Mouse (Mus musculus): ENCODE results near the gene Dxo. TPM values are rescaled to one million over a fixed set of nuclear protein-coding genes. Genes with fewer than 3 reads are reported as not detected.

Dxo gene
- polyA plus RNA-seq, 1 experiment from 2014 or later, result 70.2 TPM

DNA sequence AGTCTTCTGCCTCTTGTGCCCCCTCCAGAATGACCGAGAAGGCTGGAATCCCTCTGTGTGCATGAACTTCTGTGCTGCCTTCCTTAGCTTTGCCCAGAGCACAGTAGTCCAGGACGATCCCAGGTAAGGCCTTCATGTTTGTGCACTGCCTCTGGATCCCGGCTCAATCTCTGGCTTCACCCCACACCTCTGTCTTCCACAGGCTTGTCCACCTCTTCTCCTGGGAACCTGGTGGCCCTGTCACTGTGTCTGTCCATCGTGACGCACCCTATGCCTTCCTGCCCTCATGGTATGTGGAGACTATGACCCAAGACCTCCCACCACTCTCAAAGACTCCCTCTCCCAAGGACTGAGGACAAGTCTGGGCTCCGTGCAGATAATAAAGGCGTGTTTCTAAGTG, 2.0 kb downstream of the Dxo start:
- WGBS, result 91% methylated on average over 7 of the region's 7 CpGs
- Histone ChIP-seq H3K4me3 (no peak overlapping the region), H3K27me3 (no peaks in the 10 kb centered on the region), H3K9ac (peak overlapping the region; percentile 32; the same call in 1 of the 2 replicates), H3K4me1 (peaks cover 27% of the 10 kb centered on the region), H3K9me3 (replicated peaks) (no peaks in the 10 kb centered on the region), H3K36me3 (peaks cover 56% of the 10 kb centered on the region), H3K27ac (no peak overlapping the region), H3K4me2 (replicated peaks) (no peak overlapping the region; the same call in 1 of the 2 replicates)
- no peak for ATAC-seq (ENCODE audit: low FRiP score)

DNA sequence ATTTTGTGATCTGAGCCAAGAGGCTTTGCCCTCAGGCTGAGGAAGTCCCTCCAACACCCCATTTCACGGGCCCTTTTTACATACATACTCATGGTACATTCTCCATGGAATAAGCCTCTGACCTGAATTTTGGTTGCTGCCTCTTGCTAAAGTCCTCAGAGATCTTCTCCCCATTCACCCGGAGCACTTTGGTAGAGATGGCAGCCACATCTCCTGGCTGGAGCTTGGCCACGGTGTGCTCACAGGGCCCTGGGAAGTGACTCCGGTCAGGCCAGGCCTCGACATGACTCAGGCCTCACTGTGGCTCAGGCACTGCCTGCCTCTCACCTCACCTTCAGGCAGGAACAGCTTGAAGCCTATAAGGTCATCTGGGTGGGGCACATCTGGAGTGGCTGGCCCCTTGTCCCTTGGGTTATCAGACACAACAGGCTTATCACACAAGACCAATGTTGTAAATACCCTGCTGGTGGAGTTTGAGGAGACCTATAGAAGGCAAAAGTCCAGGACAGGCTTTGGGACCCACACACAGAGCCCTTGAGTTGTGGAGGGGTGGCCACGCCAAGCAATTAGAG, 4.0 kb downstream of the Dxo start:
- 82% methylated on average over 6 of the region's 6 CpGs for WGBS
- Histone ChIP-seq H3K27me3 (no peaks in the 10 kb centered on the region), H3K4me1 (peaks cover 21% of the 10 kb centered on the region), H3K4me2 (replicated peaks) (no peak overlapping the region), H3K9me3 (replicated peaks) (no peaks in the 10 kb centered on the region), H3K27ac (no peak overlapping the region), H3K9ac (no peak overlapping the region), H3K4me3 (no peak overlapping the region), H3K36me3 (peaks cover 75% of the 10 kb centered on the region)
- no peak for ATAC-seq (ENCODE audit: low FRiP score)

DNA sequence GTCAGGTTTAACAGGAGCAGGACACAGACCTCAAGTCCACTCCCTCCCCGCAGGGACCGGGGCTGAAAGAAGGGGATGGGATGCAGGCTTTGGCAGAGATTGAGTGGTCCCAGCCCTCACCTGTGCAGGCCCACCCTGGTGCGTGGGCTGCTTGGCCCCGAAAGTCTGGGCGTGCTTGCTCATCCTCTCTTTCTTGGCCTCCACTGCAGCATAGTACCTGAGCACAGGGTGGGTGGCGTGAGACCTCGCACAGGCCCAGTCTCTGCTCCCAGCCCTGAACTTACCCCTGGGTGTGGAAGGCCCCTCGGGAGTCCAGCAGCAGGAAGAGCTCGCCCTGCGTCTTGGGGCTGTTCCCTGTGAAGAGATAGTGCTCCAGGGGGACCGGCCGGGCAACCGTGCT, 8.1 kb downstream of the Dxo start:
- Histone ChIP-seq H3K9me3 (replicated peaks) (no peaks in the 10 kb centered on the region), H3K4me1 (peaks cover 9% of the 10 kb centered on the region), H3K27me3 (no peaks in the 10 kb centered on the region), H3K9ac (no peak overlapping the region), H3K4me3 (no peak overlapping the region), H3K4me2 (replicated peaks) (no peak overlapping the region), H3K36me3 (peaks cover 83% of the 10 kb centered on the region), H3K27ac (no peak overlapping the region)
- 92% methylated on average over 13 of the region's 13 CpGs for WGBS
- no peak for ATAC-seq (ENCODE audit: low FRiP score)

DNA sequence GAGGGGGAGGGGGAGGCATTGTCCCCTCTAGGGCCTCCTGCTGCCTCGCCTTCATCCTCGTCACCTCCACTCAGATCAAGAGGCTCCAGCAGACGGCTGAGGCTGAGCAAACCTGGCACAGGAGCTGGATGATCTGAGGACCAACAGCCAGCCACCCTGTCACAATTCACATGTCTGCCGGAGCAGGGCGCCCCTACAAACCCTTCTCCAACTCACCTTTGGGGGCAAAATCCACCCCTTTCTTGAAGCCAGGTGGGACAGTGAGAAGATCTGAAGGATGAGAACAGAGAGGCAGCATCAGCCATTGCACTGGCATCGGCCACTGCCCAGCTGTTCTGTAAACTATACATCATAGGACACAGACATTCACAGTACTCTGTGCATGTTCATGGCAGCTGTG, 10.4 kb downstream of the Dxo start:
- Histone ChIP-seq H3K36me3 (peaks cover 62% of the 10 kb centered on the region), H3K4me3 (no peak overlapping the region), H3K4me1 (peaks cover 20% of the 10 kb centered on the region), H3K27me3 (no peaks in the 10 kb centered on the region), H3K27ac (no peak overlapping the region), H3K4me2 (replicated peaks) (no peak overlapping the region), H3K9me3 (replicated peaks) (no peaks in the 10 kb centered on the region), H3K9ac (no peak overlapping the region)
- ATAC-seq (ENCODE audit: low FRiP score), result no peak
- 87% methylated on average over 6 of the region's 6 CpGs for WGBS

DNA sequence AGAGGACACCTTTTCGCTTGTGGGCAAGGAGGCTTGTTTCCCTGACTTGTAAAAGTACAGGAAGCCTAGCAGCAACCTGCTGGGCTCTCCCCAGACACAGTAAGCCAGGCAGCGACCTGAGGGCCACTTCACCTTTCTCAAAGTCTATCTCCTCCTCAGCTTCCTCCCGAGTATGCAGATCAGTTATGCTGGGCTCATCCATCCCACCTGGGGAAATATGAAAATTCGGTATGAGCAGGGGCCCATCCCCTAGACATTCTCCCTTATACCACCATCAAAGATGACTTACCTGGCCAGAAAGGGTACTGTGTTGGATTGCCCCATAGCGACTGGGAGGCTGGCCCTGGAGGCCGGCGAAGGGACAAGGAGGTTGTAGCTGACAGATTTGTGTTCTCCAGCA, 10.8 kb downstream of the Dxo start:
- Histone ChIP-seq H3K4me2 (replicated peaks) (no peak overlapping the region), H3K27ac (no peak overlapping the region), H3K36me3 (peaks cover 62% of the 10 kb centered on the region), H3K4me1 (peaks cover 20% of the 10 kb centered on the region), H3K27me3 (no peaks in the 10 kb centered on the region), H3K4me3 (no peak overlapping the region), H3K9me3 (replicated peaks) (no peaks in the 10 kb centered on the region), H3K9ac (no peak overlapping the region)
- WGBS, result 92% methylated on average over 7 of the region's 7 CpGs
- ATAC-seq (ENCODE audit: low FRiP score), result no peak

DNA sequence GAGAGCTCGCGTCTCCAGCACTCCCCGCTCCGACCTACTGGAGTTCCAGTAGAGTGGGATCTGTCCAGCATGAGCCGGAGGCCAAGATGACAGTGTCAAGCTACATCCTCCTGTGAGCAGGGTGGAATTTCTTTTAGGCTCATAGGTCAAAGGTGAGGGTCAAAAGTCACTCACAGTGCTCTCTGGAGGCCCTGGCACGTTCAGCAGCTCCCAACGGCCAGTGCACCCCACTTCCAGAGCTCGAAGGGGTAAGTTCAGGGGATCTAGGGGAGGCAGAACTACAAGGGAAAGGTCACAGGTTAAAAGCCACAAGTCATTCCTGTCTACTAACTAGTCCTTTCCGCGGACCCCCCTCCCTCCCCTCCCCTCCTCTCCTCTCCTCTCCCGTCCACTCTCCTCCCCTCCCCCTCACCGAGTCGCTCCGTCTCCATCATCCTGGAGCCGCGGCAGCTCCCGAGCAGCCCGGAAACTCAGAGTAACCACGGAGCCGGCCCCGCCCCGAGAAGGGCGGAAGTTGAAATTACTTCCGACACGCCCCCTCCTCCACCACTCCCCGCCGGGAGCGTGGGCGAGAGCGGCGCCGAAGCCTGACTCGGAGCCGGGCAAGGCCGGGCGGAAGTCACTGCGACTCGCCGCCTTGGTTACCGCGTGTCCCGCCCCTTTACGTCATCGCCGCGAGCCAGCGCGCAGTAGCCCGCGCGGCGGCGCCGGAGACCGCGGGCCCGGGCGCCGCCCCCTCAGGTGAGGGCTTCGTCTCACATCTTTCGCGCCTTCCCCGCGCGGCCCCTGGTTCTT, 13.1 kb downstream of the Dxo start, which contains the start of the genes Skiv2l and Nelfe:
TSS of gene Skiv2l (minus strand) at position 489 of the 795 bp plus-strand sequence.
TSS of gene Nelfe (plus strand) at position 670 of the 795 bp plus-strand sequence.
- peaks cover 20% of the 10 kb centered on the region for H3K4me1 ChIP-seq
- H3K4me3 ChIP-seq, result peak within 1 kb of the TSS; percentile 71
- H3K9ac ChIP-seq, result peak within 1 kb of the TSS; percentile 80
- H3K27me3 ChIP-seq, result no peaks in the 10 kb centered on the region
- H3K27ac ChIP-seq, result no peak within 1 kb of the TSS; the same call in 1 of the 2 replicates
- peak; percentile 96 for ATAC-seq (ENCODE audit: low FRiP score)
- no peaks in the 10 kb centered on the region for H3K9me3 ChIP-seq (replicated peaks)
- H3K36me3 ChIP-seq, result peaks cover 62% of the 10 kb centered on the region
- peak within 1 kb of the TSS; percentile 94 for H3K4me2 ChIP-seq (replicated peaks)
- WGBS, result under 1% methylated on average over 64 of the region's 65 CpGs

DNA sequence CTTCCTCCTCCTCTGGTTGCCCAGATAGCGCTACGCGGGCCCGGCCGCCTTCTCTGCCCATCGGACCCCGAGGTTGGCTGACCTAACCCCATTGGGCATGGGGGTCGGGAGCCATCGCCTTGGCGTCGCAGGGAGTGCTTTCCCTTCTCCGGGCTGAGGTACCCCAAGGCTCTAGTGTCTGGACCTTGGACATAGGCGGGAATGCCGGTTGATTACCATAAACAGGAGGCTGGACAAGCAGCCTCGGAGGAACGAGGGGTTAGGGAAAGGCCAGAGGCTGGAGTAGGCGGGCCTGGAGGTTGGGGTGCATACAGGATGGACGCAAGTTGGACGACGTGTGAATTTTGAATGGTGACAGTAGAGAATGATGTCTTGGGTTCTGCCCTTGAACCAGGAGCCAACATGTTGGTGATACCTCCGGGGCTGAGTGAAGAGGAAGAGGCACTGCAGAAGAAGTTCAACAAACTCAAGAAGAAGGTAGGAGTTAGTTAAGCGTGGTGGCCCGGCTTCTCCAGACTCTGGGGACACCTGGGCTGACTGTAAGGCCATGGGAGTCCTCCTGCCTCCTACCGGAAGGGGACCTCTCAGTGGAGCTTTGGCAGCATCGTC, 13.8 kb downstream of the Dxo start:
- Histone ChIP-seq H3K9me3 (replicated peaks) (no peaks in the 10 kb centered on the region), H3K4me3 (peak overlapping the region; percentile 71), H3K9ac (peak overlapping the region; percentile 80), H3K4me1 (peaks cover 20% of the 10 kb centered on the region), H3K36me3 (peaks cover 62% of the 10 kb centered on the region), H3K27me3 (no peaks in the 10 kb centered on the region), H3K4me2 (replicated peaks) (peak overlapping the region; percentile 94), H3K27ac (no peak overlapping the region; the same call in 1 of the 2 replicates)
- ATAC-seq (ENCODE audit: low FRiP score), result no peak
- under 1% methylated on average over 25 of the region's 25 CpGs for WGBS

DNA sequence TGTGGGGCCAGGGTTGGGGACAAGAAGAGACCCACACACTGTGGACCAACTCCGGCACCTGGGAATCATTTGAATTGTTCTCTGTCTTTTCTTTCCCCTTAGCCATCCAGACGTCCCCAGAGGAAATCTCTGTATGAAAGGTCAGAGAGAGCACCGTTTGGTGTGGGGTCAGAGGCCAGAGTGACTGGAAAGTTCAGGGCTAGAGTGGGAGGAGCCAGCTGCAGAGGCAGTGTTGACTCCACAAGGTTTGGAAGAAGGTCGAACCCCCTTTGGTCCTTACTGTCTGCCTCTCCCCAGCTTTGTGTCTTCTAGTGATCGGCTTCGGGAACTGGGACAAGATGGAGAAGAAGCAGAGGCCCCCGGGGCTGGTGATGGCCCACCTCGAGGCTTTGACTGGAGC, 16.7 kb downstream of the Dxo start:
- no peak overlapping the region for H3K27ac ChIP-seq
- no peak overlapping the region for H3K4me3 ChIP-seq
- H3K27me3 ChIP-seq, result no peaks in the 10 kb centered on the region
- no peak overlapping the region for H3K4me2 ChIP-seq (replicated peaks)
- H3K36me3 ChIP-seq, result peaks cover 49% of the 10 kb centered on the region
- ATAC-seq (ENCODE audit: low FRiP score), result no peak
- no peaks in the 10 kb centered on the region for H3K9me3 ChIP-seq (replicated peaks)
- WGBS, result 72% methylated on average over 8 of the region's 8 CpGs
- peaks cover 20% of the 10 kb centered on the region for H3K4me1 ChIP-seq
- H3K9ac ChIP-seq, result no peak overlapping the region

DNA sequence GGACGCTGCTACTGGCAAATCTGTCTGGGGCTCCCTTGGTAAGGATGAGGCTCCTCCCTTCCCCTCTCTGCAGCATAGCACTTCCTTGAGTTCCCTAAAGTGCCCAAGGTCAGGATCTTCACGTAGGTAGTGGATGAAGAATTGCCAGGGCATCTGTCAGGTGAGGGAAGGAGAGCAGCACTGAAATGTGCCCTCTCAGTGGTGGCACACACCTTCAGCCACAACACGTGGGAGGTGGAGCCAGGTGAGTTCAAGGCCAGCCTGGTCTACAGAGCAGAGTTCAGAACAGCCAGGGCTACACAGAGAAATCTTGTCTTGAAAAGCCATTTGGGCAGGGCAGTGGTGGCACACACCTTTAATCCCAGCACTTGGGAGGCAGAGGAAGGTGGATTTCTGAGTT, 17.9 kb downstream of the Dxo start:
- no peak overlapping the region for H3K27ac ChIP-seq
- no peak overlapping the region for H3K4me3 ChIP-seq
- ATAC-seq (ENCODE audit: low FRiP score), result no peak
- H3K4me2 ChIP-seq (replicated peaks), result no peak overlapping the region
- 85% methylated on average over 3 of the region's 3 CpGs for WGBS
- no peak overlapping the region for H3K9ac ChIP-seq
- no peaks in the 10 kb centered on the region for H3K9me3 ChIP-seq (replicated peaks)
- H3K27me3 ChIP-seq, result no peaks in the 10 kb centered on the region
- H3K36me3 ChIP-seq, result peaks cover 49% of the 10 kb centered on the region
- H3K4me1 ChIP-seq, result peaks cover 11% of the 10 kb centered on the region

DNA sequence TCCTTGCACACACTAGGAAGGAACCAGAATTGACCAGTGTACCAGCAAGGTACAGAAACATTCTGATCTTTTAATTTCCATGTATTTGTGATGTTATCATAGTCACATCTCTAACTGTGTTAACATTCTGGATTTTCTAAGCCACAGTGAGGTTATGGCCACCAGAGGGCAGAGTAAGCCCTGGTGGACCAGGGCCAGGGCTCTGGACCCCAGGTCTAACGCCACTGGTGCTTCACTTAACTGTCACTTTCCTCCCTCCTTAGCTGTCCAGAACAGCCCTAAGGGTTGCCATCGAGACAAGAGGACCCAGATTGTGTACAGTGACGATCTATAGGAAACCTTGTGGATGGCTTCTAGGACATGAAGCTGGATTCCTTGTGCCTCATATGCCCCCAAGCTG, 19.0 kb downstream of the Dxo start:
- H3K27me3 ChIP-seq, result no peaks in the 10 kb centered on the region
- no peaks in the 10 kb centered on the region for H3K9me3 ChIP-seq (replicated peaks)
- 0 out of 2 replicates have a peak, but pooled peaks have one; percentile 50 for ATAC-seq (ENCODE audit: low FRiP score)
- H3K9ac ChIP-seq, result no peak overlapping the region
- WGBS, result 50% methylated on average over 3 of the region's 3 CpGs
- H3K36me3 ChIP-seq, result peaks cover 49% of the 10 kb centered on the region
- no peak overlapping the region for H3K27ac ChIP-seq
- H3K4me1 ChIP-seq, result peaks cover 8% of the 10 kb centered on the region
- H3K4me2 ChIP-seq (replicated peaks), result no peak overlapping the region
- H3K4me3 ChIP-seq, result no peak overlapping the region

DNA sequence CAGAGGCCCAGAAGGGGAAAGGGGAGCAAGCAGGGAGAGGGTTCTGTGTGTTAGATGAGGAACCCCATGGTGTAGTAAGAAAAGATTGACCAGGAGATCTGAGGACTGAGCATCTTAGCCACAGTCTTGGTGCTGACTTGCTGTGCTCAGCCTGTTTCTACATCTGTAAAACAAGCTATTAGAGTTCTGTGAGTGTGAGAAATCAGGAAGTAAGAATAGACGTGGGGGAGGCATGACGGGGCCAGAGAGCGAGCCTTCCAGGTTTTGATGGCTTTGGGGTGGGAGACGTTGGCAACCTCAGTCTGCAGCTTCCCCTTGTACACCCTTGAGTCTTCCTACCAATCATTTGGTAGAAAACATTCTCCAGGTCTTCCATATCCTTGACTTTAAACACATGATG, 21.9 kb downstream of the Dxo start:
- no peak for ATAC-seq (ENCODE audit: low FRiP score)
- 91% methylated on average over 4 of the region's 4 CpGs for WGBS
- Histone ChIP-seq H3K4me2 (replicated peaks) (no peak overlapping the region), H3K4me3 (no peak overlapping the region), H3K36me3 (peaks cover 33% of the 10 kb centered on the region), H3K27ac (no peak overlapping the region), H3K27me3 (no peaks in the 10 kb centered on the region), H3K9ac (no peak overlapping the region), H3K4me1 (no peaks in the 10 kb centered on the region), H3K9me3 (replicated peaks) (no peaks in the 10 kb centered on the region)

DNA sequence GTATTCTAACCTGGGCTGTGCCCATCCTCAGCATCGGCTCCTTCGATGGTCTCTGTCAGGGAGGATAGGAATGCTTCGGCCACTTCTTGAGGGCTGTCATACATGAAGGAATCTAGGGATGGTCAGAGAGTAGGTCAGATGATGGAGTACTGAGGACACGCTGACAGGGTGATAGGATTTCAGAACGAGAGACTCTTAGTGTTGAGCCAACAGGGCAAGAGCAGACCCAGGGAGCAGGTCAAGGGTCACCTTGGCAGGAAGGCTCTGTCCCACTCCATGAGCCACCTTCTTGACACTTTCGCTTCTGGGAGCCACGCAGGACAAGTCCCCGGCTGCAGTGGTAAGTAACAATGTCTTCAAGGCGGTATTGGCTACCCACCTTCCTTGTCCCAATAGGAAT, 23.7 kb downstream of the Dxo start:
- 86% methylated on average over 9 of the region's 9 CpGs for WGBS
- no peaks in the 10 kb centered on the region for H3K9me3 ChIP-seq (replicated peaks)
- H3K27me3 ChIP-seq, result no peaks in the 10 kb centered on the region
- H3K27ac ChIP-seq, result no peak overlapping the region
- no peak overlapping the region for H3K9ac ChIP-seq
- no peak overlapping the region for H3K4me3 ChIP-seq
- H3K4me1 ChIP-seq, result no peaks in the 10 kb centered on the region
- no peak for ATAC-seq (ENCODE audit: low FRiP score)
- no peak overlapping the region for H3K4me2 ChIP-seq (replicated peaks)
- peaks cover 14% of the 10 kb centered on the region for H3K36me3 ChIP-seq

All from hindbrain, embryonic 12.5 days (tissue).